Mouse (Mus musculus) heart, adult 2 months (tissue): Measurements from ENCODE around the gene Tmem202.

Source experiments
- CTCF ChIP-seq: fragments of 200-600 bp; IDR thresholded peaks from 2 replicates; pipeline ENCODE4 v1.8.1; 2022; ENCODE audit warnings: antibody characterized with exemption, mild to moderate bottlenecking, moderate library complexity
- EP300 ChIP-seq: fragments of 200-500 bp; IDR thresholded peaks from 2 replicates; pipeline ENCODE4 v1.6.1; 2011; ENCODE audit warnings: low read depth, low read length, control low read depth; ENCODE audit not compliant: insufficient read depth
- POLR2A ChIP-seq: fragments of 200-500 bp; IDR thresholded peaks from 2 replicates; pipeline ENCODE4 v1.6.1; 2011; ENCODE audit warnings: mild to moderate bottlenecking, low read depth, low read length, control low read depth; ENCODE audit not compliant: insufficient read depth

GRCm38 (mm10) chr9:59571852-59572251, 32.2 kb upstream of the Tmem202 start:
- TF ChIP-seq EP300 (no peak), CTCF (no peak), POLR2A (no peak)
